Mouse (Mus musculus): ENCODE results near the gene Tapt1.

Tapt1 gene

GRCm38 (mm10) chr5:44226521-44227461 lies at the start of gene Tapt1:
TSS of gene Tapt1 (minus strand) at chr5:44226626.
- peak; percentile 76 for DNase-seq (ENCODE audit: low spot score)

GRCm38 (mm10) chr5:44271564-44271963 lies 45.1 kb upstream of the Tapt1 start:
- DNase-seq (ENCODE audit: low spot score): no peak

GRCm38 (mm10) chr5:44268524-44268923 lies 42.1 kb upstream of the Tapt1 start:
- peak; percentile 12 for DNase-seq (ENCODE audit: low spot score)

- DNase-seq (ENCODE audit: low spot score): no peak
These were observed 35.3 kb upstream of the Tapt1 start for GRCm38 (mm10) chr5:44261691-44262090.

GRCm38 (mm10) chr5:44261172-44261571 lies 34.7 kb upstream of the Tapt1 start:
- no peak for DNase-seq (ENCODE audit: low spot score)

- no peak for DNase-seq (ENCODE audit: low spot score)
These were observed 33.3 kb upstream of the Tapt1 start for GRCm38 (mm10) chr5:44259678-44260077.

- DNase-seq (ENCODE audit: low spot score): peak; percentile 24
These were observed 31.7 kb upstream of the Tapt1 start for GRCm38 (mm10) chr5:44258163-44258562.

- DNase-seq (ENCODE audit: low spot score): no peak
These were observed 31.0 kb upstream of the Tapt1 start for GRCm38 (mm10) chr5:44257401-44257800.

GRCm38 (mm10) chr5:44256512-44256911 lies 30.1 kb upstream of the Tapt1 start:
- no peak for DNase-seq (ENCODE audit: low spot score)

GRCm38 (mm10) chr5:44255756-44256398 lies 29.5 kb upstream of the Tapt1 start:
- DNase-seq (ENCODE audit: low spot score): no peak

- DNase-seq (ENCODE audit: low spot score): no peak
These were observed 27.0 kb upstream of the Tapt1 start for GRCm38 (mm10) chr5:44253449-44253848.

GRCm38 (mm10) chr5:44252395-44252794 lies 26.0 kb upstream of the Tapt1 start:
- DNase-seq (ENCODE audit: low spot score): no peak

- no peak for DNase-seq (ENCODE audit: low spot score)
These were observed 24.0 kb upstream of the Tapt1 start for GRCm38 (mm10) chr5:44250211-44250955.

- DNase-seq (ENCODE audit: low spot score): no peak
These were observed 22.9 kb upstream of the Tapt1 start for GRCm38 (mm10) chr5:44249363-44249762.

GRCm38 (mm10) chr5:44246493-44247217 lies 20.2 kb upstream of the Tapt1 start:
- no peak for DNase-seq (ENCODE audit: low spot score)

GRCm38 (mm10) chr5:44244894-44245423 lies 18.5 kb upstream of the Tapt1 start:
- no peak for DNase-seq (ENCODE audit: low spot score)

- no peak for DNase-seq (ENCODE audit: low spot score)
These were observed 16.4 kb upstream of the Tapt1 start for GRCm38 (mm10) chr5:44242828-44243227.

- no peak for DNase-seq (ENCODE audit: low spot score)
These were observed 15.3 kb upstream of the Tapt1 start for GRCm38 (mm10) chr5:44241726-44242125.

- DNase-seq (ENCODE audit: low spot score): no peak
These were observed 13.0 kb upstream of the Tapt1 start for GRCm38 (mm10) chr5:44239187-44240136.

- DNase-seq (ENCODE audit: low spot score): no peak
These were observed 11.8 kb upstream of the Tapt1 start for GRCm38 (mm10) chr5:44238201-44238600.

Measured in T-cell, adult 2 months (primary cell).